Mouse (Mus musculus) olfactory bulb, adult 2 months (tissue): ENCODE data around the gene Gm10097.

Experiments
- CTCF ChIP-seq: fragments of 200-500 bp; IDR thresholded peaks from 2 replicates; pipeline ENCODE4 v1.5.1; 2012; ENCODE audit warnings: low read depth, mild to moderate bottlenecking, low read length, moderate library complexity; ENCODE audit not compliant: insufficient read depth
- POLR2A ChIP-seq: fragments of 200-500 bp; IDR thresholded peaks from 2 replicates; pipeline ENCODE4 v1.6.1; 2012; ENCODE audit warnings: mild to moderate bottlenecking, low read depth, low read length, moderate library complexity; ENCODE audit not compliant: insufficient read depth

GRCm38 (mm10) chr10:5089133-5089532 is 20.1 kb downstream of the Gm10097 start:
- no peak for TF ChIP-seq CTCF
- no peak for TF ChIP-seq POLR2A
